Mouse (Mus musculus) embryonic facial prominence, embryonic 11.5 days (tissue): ENCODE results near the gene Zfpm1. TPM values are rescaled to one million over a fixed set of nuclear protein-coding genes. Genes with fewer than 3 reads are reported as not detected.

Source experiments
- ATAC-seq: fragments of 200-750 bp; cut with Nextera tagmentation; replicated peaks from 2 replicates; pipeline ENCODE4 v1.8.0; 2017; ENCODE audit warnings: low read depth; ENCODE audit not compliant: insufficient number of reproducible peaks, low FRiP score, low TSS enrichment
- DNase-seq: peaks from one replicate; pipeline ENCODE4 v3.0.0-alpha.2; 2015; ENCODE audit warnings: low spot score
- H3K27ac ChIP-seq: fragments of 300-500 bp; sonication (generic); replicated peaks from 2 replicates; pipeline ENCODE4 v1.5.1; 2014; ENCODE audit warnings: mild to moderate bottlenecking, low read depth, low read length, control low read depth
- H3K27me3 ChIP-seq: fragments of 300-500 bp; sonication (generic); 2 replicates; pipeline ENCODE4 v1.6.1; 2014; ENCODE audit warnings: mild to moderate bottlenecking, low read length, moderate library complexity, mixed read lengths; ENCODE audit not compliant: control insufficient read depth, insufficient read depth
- H3K36me3 ChIP-seq: fragments of 300-500 bp; sonication (generic); replicated peaks from 2 replicates; pipeline ENCODE4 v1.6.1; 2014; ENCODE audit warnings: low read depth, mild to moderate bottlenecking, low read length, moderate library complexity, mixed read lengths; ENCODE audit not compliant: control insufficient read depth, insufficient read depth
- H3K4me1 ChIP-seq: fragments of 300-500 bp; sonication (generic); 2 replicates; pipeline ENCODE4 v1.6.1; 2014; ENCODE audit warnings: low read length, mixed read lengths; ENCODE audit not compliant: control insufficient read depth, insufficient read depth
- H3K4me2 ChIP-seq: fragments of 300-500 bp; sonication (generic); 2 replicates; pipeline ENCODE4 v1.6.1; 2014; ENCODE audit warnings: low read depth, mild to moderate bottlenecking, control low read depth, low read length, moderate library complexity
- H3K4me3 ChIP-seq: fragments of 300-500 bp; sonication (generic); 2 replicates; pipeline ENCODE4 v1.5.1; 2014; ENCODE audit warnings: low read depth, low read length, control low read depth
- H3K9ac ChIP-seq: fragments of 300-500 bp; sonication (generic); replicated peaks from 2 replicates; pipeline ENCODE4 v1.6.1; 2014; ENCODE audit warnings: mild to moderate bottlenecking, control low read depth, low read length
- H3K9me3 ChIP-seq: fragments of 300-500 bp; sonication (generic); replicated peaks from 2 replicates; pipeline ENCODE4 v1.6.1; 2016; ENCODE audit warnings: mild to moderate bottlenecking, low read length, inconsistent platforms, mixed read lengths; ENCODE audit not compliant: control insufficient read depth
- WGBS: fragments of 180-500 bp; shearing (Covaris S2); extraction: QIAGEN DNeasy Blood & Tissue Kit; methylation state at CpG from one replicate; pipeline ENCODE4 v1.1.7; 2014; 5-methylcytosine and 5-hydroxymethylcytosine counted together
- polyA plus RNA-seq: library from polyadenylated mRNA; unstranded; fragments of >200 nt; fragmentation: Nextera tagmentation; extraction: Ambion mirVana; gene quantifications from 2 replicates; pipeline ENCODE4 v1.2.1, GENCODE M21; 2014

The Zfpm1 gene
- polyA plus RNA-seq, 1 experiment from 2014 or later = 1.5 TPM

- Histone ChIP-seq H3K27me3 (peaks cover 32% of the 10 kb centered on the region), H3K4me3 (no peak overlapping the region), H3K9me3 (no peaks in the 10 kb centered on the region), H3K9ac (no peak overlapping the region), H3K27ac (no peak overlapping the region), H3K4me2 (no peak overlapping the region), H3K4me1 (peaks cover 3% of the 10 kb centered on the region; the same call in 1 of the 2 replicates), H3K36me3 (no peaks in the 10 kb centered on the region)
- DNase-seq = no peak
- ATAC-seq = no peak
- WGBS = 80% methylated on average over 6 of the region's 6 CpGs
These were observed 59.8 kb downstream of the Zfpm1 start for GRCm38 (mm10) chr8:122341790-122342189.

GRCm38 (mm10) chr8:122342362-122342761, 60.4 kb downstream of the Zfpm1 start:
- Histone ChIP-seq H3K9ac (no peak overlapping the region), H3K9me3 (no peaks in the 10 kb centered on the region), H3K4me1 (peaks cover 3% of the 10 kb centered on the region; the same call in 1 of the 2 replicates), H3K27me3 (peaks cover 26% of the 10 kb centered on the region), H3K27ac (no peak overlapping the region), H3K4me3 (no peak overlapping the region), H3K4me2 (no peak overlapping the region), H3K36me3 (no peaks in the 10 kb centered on the region)
- ATAC-seq (no peak), DNase-seq (no peak)
- WGBS = 49% methylated on average over 5 of the region's 5 CpGs

- no peak overlapping the region for H3K27ac ChIP-seq
- no peak overlapping the region for H3K9ac ChIP-seq
- no peaks in the 10 kb centered on the region for H3K9me3 ChIP-seq
- ATAC-seq (no peak), DNase-seq (no peak)
- H3K27me3 ChIP-seq = peaks cover 22% of the 10 kb centered on the region
- peaks cover 3% of the 10 kb centered on the region; the same call in 1 of the 2 replicates for H3K4me1 ChIP-seq
- H3K4me2 ChIP-seq = peak overlapping the region; percentile 44; the same call in 1 of the 2 replicates
- WGBS = 4% methylated on average over 9 of the region's 9 CpGs
- H3K36me3 ChIP-seq = no peaks in the 10 kb centered on the region
- no peak overlapping the region for H3K4me3 ChIP-seq
These were observed 60.9 kb downstream of the Zfpm1 start for GRCm38 (mm10) chr8:122342806-122343209.

GRCm38 (mm10) chr8:122343341-122343740, 61.4 kb downstream of the Zfpm1 start:
- Histone ChIP-seq H3K27me3 (peaks cover 16% of the 10 kb centered on the region), H3K4me2 (peak overlapping the region; percentile 44), H3K9me3 (no peaks in the 10 kb centered on the region), H3K4me1 (peaks cover 3% of the 10 kb centered on the region; the same call in 1 of the 2 replicates), H3K9ac (0 out of 2 replicates have a peak overlapping the region, but pooled peaks have one; percentile 13), H3K4me3 (peak overlapping the region; percentile 23; the same call in 1 of the 2 replicates), H3K36me3 (no peaks in the 10 kb centered on the region), H3K27ac (no peak overlapping the region)
- 5% methylated on average over 11 of the region's 11 CpGs for WGBS
- ATAC-seq (peak; percentile 22; the same call in 1 of the 2 replicates), DNase-seq (no peak)

GRCm38 (mm10) chr8:122343758-122344157, 61.8 kb downstream of the Zfpm1 start:
- H3K27me3 ChIP-seq = peaks cover 14% of the 10 kb centered on the region
- 0% methylated on average over 14 of the region's 14 CpGs for WGBS
- H3K9me3 ChIP-seq = no peaks in the 10 kb centered on the region
- H3K36me3 ChIP-seq = no peaks in the 10 kb centered on the region
- no peak overlapping the region for H3K27ac ChIP-seq
- 0 out of 2 replicates have a peak overlapping the region, but pooled peaks have one; percentile 6 for H3K9ac ChIP-seq
- ATAC-seq (no peak), DNase-seq (peak; percentile 54)
- peaks cover 3% of the 10 kb centered on the region; the same call in 1 of the 2 replicates for H3K4me1 ChIP-seq
- H3K4me3 ChIP-seq = peak overlapping the region; percentile 23
- H3K4me2 ChIP-seq = peak overlapping the region; percentile 44

GRCm38 (mm10) chr8:122344219-122344618, 62.3 kb downstream of the Zfpm1 start:
- H3K27ac ChIP-seq = no peak overlapping the region
- ATAC-seq (no peak), DNase-seq (peak; percentile 47)
- no peaks in the 10 kb centered on the region for H3K36me3 ChIP-seq
- no peaks in the 10 kb centered on the region for H3K9me3 ChIP-seq
- H3K4me3 ChIP-seq = no peak overlapping the region
- no peak overlapping the region for H3K9ac ChIP-seq
- H3K4me1 ChIP-seq = peaks cover 3% of the 10 kb centered on the region; the same call in 1 of the 2 replicates
- no peak overlapping the region; the same call in 1 of the 2 replicates for H3K4me2 ChIP-seq
- H3K27me3 ChIP-seq = peaks cover 14% of the 10 kb centered on the region
- WGBS = 4% methylated on average over 2 of the region's 5 CpGs

GRCm38 (mm10) chr8:122345181-122346095, 63.5 kb downstream of the Zfpm1 start:
- Histone ChIP-seq H3K4me1 (peaks cover 3% of the 10 kb centered on the region; the same call in 1 of the 2 replicates), H3K4me3 (no peak overlapping the region), H3K36me3 (no peaks in the 10 kb centered on the region), H3K9ac (no peak overlapping the region), H3K9me3 (no peaks in the 10 kb centered on the region), H3K4me2 (no peak overlapping the region), H3K27ac (no peak overlapping the region), H3K27me3 (peaks cover 14% of the 10 kb centered on the region)
- DNase-seq = no peak
- WGBS = 53% methylated on average over 12 of the region's 12 CpGs
- no peak for ATAC-seq
